Mouse (Mus musculus) c-Kit-positive CD71-positive TER-119-positive erythroid progenitor cells, embryonic 14.5 days (primary cell): ENCODE measurements at regions not wholly inside any gene's neighbourhood (a gene's known extent, or its start where the extent isn't known, plus 50 kb on each side); places are given as distances from the start of the nearest gene placed in this dataset.
"Not testable (repeated sequence)": the region's sequence is repeated elsewhere in the genome, so short reads cannot be mapped to it uniquely, and the experiment has no call there.

Experiments used
- DNase-seq: peaks from one replicate; pipeline ENCODE4 v3.0.0-alpha.2; 2013; ENCODE audit warnings: low spot score

GRCm38 (mm10) chr1:51596935-51597820 is 119.0 kb upstream of the Nabp1 start:
- peak; percentile 65 for DNase-seq

- no peak for DNase-seq
Observed at GRCm38 (mm10) chr1:51594666-51595065, 116.4 kb upstream of the Nabp1 start.

- no peak for DNase-seq
Observed at GRCm38 (mm10) chr1:51593621-51594441, 115.6 kb upstream of the Nabp1 start.

- no peak for DNase-seq
Observed at GRCm38 (mm10) chr1:51591886-51592285, 113.7 kb upstream of the Nabp1 start.

GRCm38 (mm10) chr1:51590606-51591400 is 112.6 kb upstream of the Nabp1 start:
- DNase-seq: no peak

GRCm38 (mm10) chr1:51584925-51585424 is 106.8 kb upstream of the Nabp1 start:
- DNase-seq: no peak

- peak; percentile 24 for DNase-seq
Observed at GRCm38 (mm10) chr1:51583871-51584270, 105.6 kb upstream of the Nabp1 start.

GRCm38 (mm10) chr1:51580074-51580473 is 101.8 kb upstream of the Nabp1 start:
- DNase-seq: no peak

- DNase-seq: no peak
Observed at GRCm38 (mm10) chr1:51577701-51578100, 99.5 kb upstream of the Nabp1 start.

- no peak for DNase-seq
Observed at GRCm38 (mm10) chr1:51572314-51573078, 94.3 kb upstream of the Nabp1 start.

GRCm38 (mm10) chr1:51569625-51570024 is 91.4 kb upstream of the Nabp1 start:
- no peak for DNase-seq

GRCm38 (mm10) chr1:51566170-51566649 is 88.0 kb upstream of the Nabp1 start:
- peak; percentile 28 for DNase-seq

GRCm38 (mm10) chr1:51556616-51557015 is 78.4 kb upstream of the Nabp1 start:
- not testable (repeated sequence) for DNase-seq

GRCm38 (mm10) chr1:51553738-51554137 is 75.5 kb upstream of the Nabp1 start:
- DNase-seq: no peak

- no peak for DNase-seq
Observed at GRCm38 (mm10) chr1:51551624-51552023, 73.4 kb upstream of the Nabp1 start.

GRCm38 (mm10) chr1:51542801-51543200 is 64.6 kb upstream of the Nabp1 start:
- DNase-seq: no peak

- DNase-seq: no peak
Observed at GRCm38 (mm10) chr1:51539634-51540033, 61.4 kb upstream of the Nabp1 start.

GRCm38 (mm10) chr1:51538836-51539235 is 60.6 kb upstream of the Nabp1 start:
- no peak for DNase-seq

GRCm38 (mm10) chr1:51537765-51538360 is 59.6 kb upstream of the Nabp1 start:
- DNase-seq: no peak

- DNase-seq: no peak
Observed at GRCm38 (mm10) chr1:51536076-51536475, 57.9 kb upstream of the Nabp1 start.

GRCm38 (mm10) chr1:51535414-51535813 is 57.2 kb upstream of the Nabp1 start:
- DNase-seq: no peak
